Mouse (Mus musculus) hematopoietic stem cell, adult 5-6 weeks (primary cell): Measurements from ENCODE around the gene B3gnt8. TPM values are rescaled to one million over a fixed set of nuclear protein-coding genes. Genes with fewer than 3 reads are reported as not detected.

Experiments
- ATAC-seq, 2 experiments: fragments of 125-278 bp in 1 of 2; replicated peaks in 1 of 2; 2 replicates each; pipeline ENCODE4 v1.8.0; 2016 to 2017; ENCODE audit warnings: inconsistent platforms in 2 of 2, mild to moderate bottlenecking in 2 of 2, moderate number of reproducible peaks in 2 of 2, low read depth in 1 of 2, moderate TSS enrichment in 1 of 2; ENCODE audit not compliant: low FRiP score in 2 of 2, poor library complexity in 2 of 2, severe bottlenecking in 2 of 2, insufficient read depth in 1 of 2, low TSS enrichment in 1 of 2
- total RNA-seq: library from RNA; stranded (forward); fragments of 172-1452, 232-1000 nt; gene quantifications from 2 replicates; pipeline ENCODE4 v1.2.3, GENCODE M21; 2017

The B3gnt8 gene
- total RNA-seq, 1 experiment from 2014 or later, result 4.7 TPM

DNA sequence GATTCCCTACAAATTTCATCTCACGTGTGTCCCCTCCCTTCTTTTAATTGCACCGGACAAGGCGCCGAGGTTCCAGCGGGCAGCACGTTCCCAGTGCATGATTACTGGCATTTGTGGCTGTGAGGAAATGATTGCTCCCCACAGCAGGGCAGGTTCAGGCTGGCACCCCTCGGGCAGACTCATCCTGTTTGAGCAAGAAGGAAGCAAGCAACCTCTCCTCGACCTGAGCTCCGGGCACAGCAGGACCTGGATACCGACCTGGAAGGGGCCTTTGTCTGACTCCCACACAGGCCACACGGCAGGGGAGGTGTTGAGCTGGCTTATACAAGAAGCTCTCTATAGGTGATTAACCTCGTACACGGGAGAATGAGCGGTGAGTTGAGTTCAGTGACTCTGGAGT, 18.6 kb downstream of the B3gnt8 start:
- peak; percentile 26 to 28; a peak in 3 of 4 replicates for ATAC-seq

DNA sequence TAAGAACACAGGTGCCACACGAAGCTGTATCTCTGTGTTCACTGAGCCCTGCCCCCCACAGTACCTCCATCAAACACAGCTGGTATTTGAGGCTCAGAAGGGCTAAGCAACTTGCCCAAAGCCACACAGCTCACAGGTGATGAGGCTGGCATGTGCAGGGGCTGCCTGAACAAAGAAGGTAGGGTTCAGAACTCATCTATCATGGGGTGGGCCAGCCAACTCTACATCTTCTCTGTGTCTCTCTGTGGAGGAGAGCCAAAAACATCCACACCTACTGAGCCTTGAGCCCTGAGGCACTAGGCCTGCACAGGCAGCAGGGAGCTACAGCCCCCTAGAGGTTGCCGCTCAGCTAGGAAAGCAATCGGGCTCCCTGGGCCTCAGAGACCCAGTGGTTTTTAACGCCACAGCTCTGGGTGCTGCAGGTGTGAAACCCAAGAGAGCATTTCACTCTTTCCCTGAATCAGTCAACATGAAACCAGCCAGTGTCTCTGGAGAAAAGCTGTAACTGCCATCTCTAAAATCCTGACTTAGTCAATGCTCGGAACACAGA, 21.2 kb downstream of the B3gnt8 start:
- ATAC-seq, result 0 out of 4 replicates have a peak, but pooled peaks of 1 of the 2 experiments have one; percentile 23

DNA sequence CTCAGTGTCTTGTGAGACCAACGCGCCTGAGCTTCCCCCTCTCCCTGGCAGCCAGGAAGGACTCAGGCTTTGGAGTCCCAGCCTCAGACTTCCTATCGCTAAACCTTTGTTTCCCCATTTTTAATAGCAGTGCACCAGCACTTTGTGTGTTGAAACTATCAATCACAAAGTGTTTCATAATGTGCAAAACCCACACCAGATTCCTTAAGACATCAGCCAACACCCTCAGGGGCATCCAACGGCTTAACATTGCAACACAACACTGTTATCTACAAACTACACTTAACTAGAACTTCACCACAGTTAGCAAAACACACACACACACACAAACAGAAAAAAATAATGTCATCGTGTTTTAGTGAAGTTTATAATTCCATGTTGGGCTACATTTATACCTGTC, 23.4 kb downstream of the B3gnt8 start:
- ATAC-seq, result peak in 1 of 2 experiments; percentile 23; a peak in 1 of 4 replicates

DNA sequence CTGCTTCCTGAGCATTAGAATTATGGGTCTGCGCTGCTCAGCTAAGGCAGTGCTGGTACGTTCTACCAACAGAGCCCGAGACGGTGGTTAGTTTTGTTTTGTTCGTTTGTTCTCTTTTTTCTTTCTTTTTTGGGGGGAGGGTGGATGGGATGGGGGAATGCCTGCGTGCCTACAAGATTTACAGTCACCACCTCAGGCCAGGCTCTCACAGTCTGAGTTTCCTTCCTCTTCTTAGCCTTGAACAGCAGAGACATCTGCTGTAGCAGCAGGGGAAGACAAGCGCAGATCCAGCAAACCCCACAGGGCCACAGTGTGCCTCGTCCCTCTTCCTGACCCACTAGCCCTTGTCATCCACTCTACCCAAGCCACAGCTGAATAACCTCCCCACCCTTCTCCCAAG, 24.8 kb downstream of the B3gnt8 start:
- ATAC-seq, result peak; percentile 87 to 94

DNA sequence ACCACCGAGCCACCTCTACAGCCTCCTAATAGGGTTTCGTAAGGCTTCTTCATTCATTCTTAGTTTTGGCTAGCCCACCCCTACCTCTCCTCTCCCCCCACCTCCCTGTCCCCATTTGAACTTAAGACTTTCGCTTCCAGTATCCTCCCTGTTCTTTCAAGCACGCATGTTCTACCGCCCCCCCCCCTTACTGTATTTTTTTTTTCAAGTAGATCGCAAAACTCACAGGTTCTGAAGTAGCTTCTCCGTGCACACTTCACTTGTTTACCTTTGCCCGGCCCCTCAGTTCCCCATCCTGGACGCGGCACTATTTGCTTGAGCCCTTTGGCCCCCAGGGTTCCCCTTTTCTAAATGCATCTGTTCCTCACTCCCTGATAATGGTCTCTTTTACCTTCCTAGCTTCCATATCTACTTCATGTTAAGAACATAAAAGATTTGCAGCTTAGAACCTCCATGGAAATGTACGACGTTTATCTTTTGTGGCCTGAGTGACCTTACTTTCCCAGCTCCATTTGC, 25.8 kb downstream of the B3gnt8 start:
- no peak for ATAC-seq

DNA sequence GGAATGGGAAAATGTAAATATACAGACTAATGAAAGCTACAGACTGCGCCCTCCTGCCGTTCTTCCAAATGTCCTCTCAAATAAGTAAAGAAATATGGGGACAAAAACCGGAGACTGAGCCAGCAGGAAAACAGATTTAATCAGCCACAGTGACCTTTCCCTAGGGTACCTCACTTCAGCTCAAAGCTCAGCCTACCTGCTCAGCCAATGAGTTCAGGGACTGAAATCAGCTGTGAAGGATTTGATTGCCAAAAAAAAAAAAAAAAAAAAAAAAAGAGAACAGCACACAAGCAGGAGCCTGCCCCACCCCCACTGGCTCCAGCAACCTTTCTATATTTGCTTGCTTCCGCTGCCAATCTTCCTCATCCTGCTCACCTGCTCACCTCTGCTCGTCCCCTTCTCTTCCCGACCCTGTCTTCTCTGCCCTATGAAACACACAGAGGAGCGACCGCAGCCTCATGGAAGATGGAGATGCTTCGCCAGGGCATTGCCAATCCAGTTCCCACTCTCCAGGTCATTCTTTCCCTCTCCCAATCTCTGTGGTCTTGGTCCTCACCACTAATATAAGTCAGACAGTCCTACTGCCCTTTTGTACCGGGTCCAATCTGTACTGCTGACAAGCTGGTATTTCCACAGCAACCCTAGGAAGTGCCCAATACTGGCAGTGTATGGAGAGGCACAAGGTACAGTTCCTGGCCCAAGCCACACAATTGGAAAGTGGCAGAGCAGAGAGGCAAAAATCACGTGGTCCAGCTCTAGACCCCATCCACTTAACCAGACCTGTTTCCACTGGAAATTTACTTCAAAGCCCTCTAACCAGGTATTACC, 29.4 kb downstream of the B3gnt8 start:
- no peak for ATAC-seq

DNA sequence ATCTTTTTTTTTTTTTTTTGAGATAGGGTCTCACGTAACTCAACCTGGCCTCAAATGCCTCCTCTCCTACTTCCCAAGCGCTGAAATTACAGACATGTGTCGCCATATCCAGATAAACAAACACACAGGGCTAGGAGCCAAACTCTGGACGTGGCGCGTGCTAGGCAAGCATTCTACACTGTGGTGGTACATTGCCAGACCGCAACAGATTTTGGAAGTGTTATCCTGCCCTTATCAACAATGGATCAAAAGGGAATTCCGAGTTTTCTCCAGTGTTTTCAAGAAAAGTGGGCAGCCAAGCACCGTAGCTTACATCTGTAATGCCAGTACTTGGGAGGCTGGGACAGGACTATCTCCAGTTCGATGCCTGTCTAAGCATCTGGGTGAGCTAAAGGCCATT, 31.3 kb downstream of the B3gnt8 start:
- no peak for ATAC-seq

DNA sequence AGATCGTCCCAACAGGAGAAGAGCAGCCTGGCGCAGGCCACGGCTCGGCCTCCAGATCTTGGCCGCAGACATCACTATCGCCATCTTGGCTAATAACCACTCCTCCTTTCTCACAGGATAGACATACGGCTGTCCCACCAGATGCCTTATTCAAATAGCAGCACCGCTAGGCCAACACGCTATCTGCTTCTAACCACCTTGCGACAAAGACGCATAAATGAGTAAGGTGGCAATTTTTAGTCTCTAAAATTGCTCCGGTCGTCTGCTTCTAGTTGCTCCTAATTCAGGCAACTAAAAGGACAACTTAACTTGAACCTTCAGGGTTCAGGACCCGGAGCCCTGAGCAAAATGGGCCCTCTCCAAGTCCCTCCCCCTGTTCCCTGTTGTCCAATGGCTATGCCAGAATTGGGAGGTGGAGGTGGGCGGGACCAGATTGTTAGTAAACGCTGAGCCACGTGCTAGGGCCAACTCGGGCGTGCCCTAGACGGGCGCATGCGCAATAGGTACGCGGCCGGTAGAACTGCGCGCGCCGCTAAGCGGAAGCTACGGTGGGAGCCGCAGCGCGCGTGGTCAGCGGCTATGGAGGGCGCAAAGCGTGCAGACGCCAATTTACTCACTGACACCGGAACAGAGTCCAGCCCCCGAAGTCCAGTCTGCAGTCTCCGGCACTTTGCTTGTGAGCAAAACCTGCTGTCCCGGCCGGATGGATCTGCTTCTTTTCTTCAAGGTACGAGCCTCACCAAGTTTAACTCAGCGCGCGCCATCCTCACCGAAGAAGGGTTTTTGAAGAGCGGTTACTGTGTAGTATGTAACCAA, 32.4 kb downstream of the B3gnt8 start, which contains the start of the genes Bckdha and Exosc5:
Bckdha (minus strand) TSS at position 325 of the 816 bp plus-strand sequence.
Exosc5 (plus strand) TSS at position 508 of the 816 bp plus-strand sequence.
- peak; percentile 93 to 97 for ATAC-seq

DNA sequence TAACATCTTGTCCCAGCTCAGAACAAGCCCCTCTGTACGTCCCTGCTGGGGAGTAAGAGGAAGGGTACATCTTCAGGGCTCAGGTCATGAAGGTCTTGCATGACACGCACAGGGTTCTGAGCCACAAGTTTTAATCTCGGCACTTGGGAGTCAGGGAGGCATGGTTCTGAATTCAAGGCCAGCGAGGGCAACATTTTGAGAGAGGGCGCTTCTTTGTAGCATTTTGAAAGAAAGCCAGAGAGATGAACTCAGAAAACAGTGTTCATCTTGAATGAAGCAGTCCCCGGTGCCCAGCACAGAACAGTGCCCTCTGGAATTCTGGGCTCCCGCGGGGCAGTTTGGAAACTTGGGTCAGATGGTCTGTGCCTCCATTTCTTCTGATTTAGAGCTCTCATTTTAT, 39.9 kb downstream of the B3gnt8 start:
- no peak for ATAC-seq

DNA sequence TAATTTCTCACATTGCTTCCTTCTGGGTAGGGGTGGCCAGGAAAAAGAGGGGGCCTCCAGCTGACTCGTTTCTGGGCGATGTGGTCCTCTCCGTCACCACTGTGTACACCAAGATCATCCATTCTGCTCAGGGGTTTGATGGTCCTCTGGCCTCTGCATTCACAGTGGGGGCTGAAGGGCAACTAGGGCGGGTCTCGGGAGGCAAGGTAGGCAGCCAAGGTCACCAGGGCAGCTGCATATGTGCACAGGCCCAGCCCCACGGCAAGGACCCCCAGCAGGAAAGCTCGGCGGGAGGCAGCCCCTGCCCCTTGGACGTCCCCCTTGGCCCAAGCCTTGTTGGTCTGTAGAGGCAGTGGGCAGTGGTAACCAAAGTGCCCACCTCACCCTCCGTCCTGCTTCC, 42.7 kb downstream of the B3gnt8 start:
- no peak for ATAC-seq

DNA sequence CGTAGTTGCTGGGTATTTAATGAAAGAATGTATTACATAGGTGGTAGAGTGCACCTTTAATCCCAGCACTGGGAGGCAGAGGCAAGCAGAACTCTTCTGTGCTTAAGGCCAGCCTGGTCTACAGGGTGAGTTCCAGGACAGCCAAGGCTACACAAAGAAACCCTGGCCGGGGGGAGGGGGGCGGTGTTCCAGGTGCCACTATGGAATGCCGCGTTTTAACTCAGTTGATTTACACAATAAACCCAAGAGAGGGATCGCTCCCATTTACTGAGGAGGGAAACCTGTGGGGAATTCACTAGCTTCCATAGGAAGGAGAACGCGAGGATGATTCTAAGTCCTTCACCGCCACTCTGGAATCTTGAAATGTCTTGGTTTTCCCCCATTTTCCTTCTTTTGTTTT, 43.2 kb downstream of the B3gnt8 start:
- no peak for ATAC-seq

DNA sequence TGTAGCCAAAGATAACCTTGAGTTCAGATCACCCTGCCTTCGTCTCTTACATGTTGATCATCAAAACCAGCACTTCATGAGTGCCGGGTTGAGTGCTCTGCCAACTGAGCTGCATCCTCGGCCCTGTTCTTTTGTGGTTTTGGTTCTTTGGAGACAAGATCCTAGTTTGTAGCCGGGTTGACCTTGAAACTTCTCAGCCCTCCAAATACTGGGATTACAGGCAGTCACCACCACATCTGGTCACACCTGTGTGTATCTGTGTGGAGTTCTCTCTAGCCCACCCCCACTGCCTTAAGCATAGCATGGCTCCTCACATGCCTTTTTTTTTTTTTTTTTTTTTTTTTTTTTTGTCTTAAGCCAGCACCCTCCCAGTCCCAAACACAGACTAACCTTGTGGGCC, 43.6 kb downstream of the B3gnt8 start:
- no peak for ATAC-seq

DNA sequence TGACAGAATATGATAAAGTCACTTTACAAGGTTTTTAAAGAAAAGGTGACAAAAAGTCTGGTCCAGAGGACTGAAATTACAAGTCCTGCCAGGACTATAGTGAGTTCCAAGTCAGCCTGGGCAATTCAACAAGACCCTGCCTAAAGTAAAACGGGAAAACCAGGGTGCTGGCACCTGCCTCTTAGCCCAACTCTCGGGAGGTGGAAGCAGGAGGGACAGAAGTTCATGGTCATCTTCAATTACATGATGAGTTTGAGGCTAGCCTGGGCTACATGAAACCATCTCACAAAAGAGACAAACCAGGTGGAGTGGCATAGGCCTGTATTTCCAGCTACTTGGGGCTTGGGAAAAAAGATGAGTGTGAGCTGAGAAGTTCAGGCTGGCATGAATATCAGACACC, 45.2 kb downstream of the B3gnt8 start:
- ATAC-seq, result no peak

DNA sequence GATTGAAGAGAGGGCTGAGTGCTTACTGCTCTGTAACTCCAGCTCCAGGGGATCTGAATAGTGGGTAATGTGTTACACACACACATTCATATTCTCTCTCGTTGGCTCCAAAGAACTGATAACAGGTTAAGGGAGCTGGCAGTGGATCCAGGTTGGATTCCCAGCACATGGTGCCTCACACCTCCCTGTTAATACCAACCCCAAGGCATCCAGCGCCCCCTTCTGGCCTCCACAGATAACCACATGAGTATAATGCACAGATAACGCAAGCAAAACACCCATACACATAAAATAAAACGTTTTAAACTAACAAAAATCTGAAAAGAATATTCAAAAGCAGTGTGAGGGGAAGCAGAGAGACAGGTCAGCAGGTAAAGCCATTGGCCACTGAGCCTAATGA, 46.0 kb downstream of the B3gnt8 start:
- no peak for ATAC-seq

DNA sequence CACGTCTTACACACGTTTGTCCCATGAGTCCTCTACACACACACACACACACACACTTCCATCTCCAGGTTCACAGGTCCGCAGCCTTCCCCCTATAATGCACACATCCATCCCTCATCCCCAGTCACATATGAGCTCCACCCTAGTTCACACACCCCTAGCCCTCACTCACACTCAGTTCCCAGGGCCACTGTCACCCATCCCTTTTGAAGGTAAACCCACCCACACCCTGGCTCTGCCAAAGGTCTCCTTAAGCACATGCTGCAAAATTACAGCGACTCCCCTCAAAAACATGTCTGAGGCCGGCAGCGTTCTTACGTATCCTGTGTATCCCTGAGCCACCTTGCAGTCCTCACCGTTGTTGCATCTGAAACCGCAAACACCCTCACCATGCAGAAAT, 47.8 kb downstream of the B3gnt8 start:
- peak; percentile 14 to 33; a peak in 1 of 4 replicates for ATAC-seq

DNA sequence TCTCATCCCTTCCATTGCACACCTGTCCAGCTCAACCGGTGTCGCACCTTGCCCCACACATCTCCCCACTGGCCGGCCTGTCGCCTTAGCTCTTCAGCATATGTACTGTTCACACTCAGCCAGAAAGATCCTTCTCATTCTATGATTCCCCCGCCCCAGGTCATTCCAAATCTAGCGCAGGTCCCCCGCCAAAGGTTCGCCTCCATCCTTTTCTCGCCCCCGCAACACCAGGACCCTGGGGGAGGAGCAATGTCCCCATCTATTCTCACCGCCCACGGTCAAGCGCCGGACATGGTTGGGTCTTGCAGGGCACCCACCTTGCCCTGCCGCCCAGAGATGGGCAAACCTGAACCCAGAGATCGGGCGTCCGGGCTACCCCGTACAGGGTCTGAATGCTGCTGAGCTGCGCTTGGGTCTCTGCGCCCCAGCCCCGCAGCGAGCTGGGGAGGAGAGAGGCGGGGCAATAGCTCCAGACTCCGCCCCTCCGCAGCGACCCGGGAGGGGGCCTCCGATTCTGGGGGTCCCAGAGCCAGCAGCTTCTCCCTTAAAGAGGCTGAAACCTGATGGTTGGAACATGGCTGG, 48.4 kb downstream of the B3gnt8 start, which contains the start of gene Tmem91:
Tmem91 (minus strand) TSS at position 448 of the 582 bp plus-strand sequence.
- ATAC-seq, result peak in 1 of 2 experiments; percentile 38; a peak in 3 of 4 replicates

DNA sequence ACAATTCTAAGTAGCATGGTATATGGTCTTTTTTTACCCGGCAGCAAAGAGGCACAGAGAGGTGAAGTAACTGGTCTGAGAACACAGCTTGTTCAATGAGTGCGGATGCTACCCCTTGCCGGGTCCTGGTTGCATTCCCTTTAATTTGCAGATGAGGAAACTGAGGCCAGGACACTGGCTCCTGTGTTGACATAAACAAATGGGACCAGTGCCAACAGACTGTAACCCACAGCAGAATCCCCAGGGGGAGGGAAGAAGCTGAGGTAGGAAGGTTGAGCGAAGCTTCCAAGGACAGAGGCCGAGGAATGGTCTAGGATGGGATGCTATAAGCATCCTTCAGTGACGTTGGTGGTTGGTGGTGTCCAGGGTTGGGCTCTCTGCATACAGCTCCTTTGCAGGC, 49.0 kb downstream of the B3gnt8 start:
- ATAC-seq, result no peak
